Mouse (Mus musculus): Measurements from ENCODE around the gene Tmem217.

DNA sequence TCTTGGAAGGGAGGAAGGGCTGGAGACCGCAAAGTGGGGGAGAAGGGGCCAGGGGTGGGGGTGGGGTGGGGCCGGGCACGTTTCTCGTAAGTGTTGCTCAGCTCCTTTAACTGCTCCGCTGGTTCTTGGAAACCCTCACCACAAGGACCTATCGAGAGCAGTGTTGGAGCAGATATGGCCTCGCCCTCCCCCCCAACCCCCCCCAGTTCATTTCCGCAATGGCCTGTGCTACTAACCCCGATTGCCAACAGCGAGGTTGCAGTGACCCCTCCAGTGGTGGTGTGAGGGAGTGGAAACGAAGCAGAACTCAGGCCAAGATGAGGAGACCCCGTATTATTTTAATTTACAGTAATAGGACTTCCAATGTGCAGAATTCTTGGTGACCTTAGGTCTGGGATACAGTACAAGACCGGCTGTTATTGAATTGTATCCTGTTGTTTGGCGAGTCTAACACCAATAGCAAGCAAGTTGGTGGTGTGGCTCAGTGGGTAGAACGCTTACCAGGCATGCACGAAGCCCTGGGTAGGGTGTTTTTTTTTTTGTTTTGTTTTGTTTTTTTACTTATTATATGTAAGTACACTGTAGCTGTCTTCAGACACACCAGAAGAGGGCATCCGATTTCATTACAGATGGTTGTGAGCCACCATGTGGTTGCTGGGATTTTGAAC lies 51.2 kb downstream of the Tmem217 start:
- no peak for TF ChIP-seq CTCF (IDR thresholded peaks at IDR 0.05; ENCODE audit: borderline replicate concordance, extremely low read depth, insufficient read depth, insufficient read length)
- TF ChIP-seq POLR2A (IDR thresholded peaks at IDR 0.05; ENCODE audit: borderline replicate concordance, extremely low read depth, insufficient read depth, insufficient read length, poor library complexity, severe bottlenecking) = no peak

Data from brain, embryonic 14.5 days (tissue).